Mouse (Mus musculus) neural tube, embryonic 13.5 days (tissue): ENCODE measurements around the gene Pfdn4. TPM values are rescaled to one million over a fixed set of nuclear protein-coding genes. Genes with fewer than 3 reads are reported as not detected.

Experiments used
- ATAC-seq: fragments of 200-750 bp; cut with Nextera tagmentation; 2 replicates; pipeline ENCODE4 v1.8.0; 2017; ENCODE audit warnings: low read depth, mild to moderate bottlenecking, moderate TSS enrichment, moderate library complexity
- H3K27ac ChIP-seq: fragments of 300-500 bp; sonication (generic); replicated peaks from 2 replicates; pipeline ENCODE4 v1.5.1; 2015; ENCODE audit warnings: moderate library complexity, mild to moderate bottlenecking, inconsistent platforms
- H3K27me3 ChIP-seq: fragments of 300-500 bp; sonication (generic); 2 replicates; pipeline ENCODE4 v1.6.1; 2015; ENCODE audit warnings: mild to moderate bottlenecking, inconsistent platforms
- H3K36me3 ChIP-seq: fragments of 300-500 bp; sonication (generic); 2 replicates; pipeline ENCODE4 v1.6.1; 2015; ENCODE audit warnings: mild to moderate bottlenecking, inconsistent platforms
- H3K4me1 ChIP-seq: fragments of 300-500 bp; sonication (generic); replicated peaks from 2 replicates; pipeline ENCODE4 v1.6.1; 2015; ENCODE audit warnings: inconsistent platforms
- H3K4me2 ChIP-seq: fragments of 300-500 bp; sonication (generic); 2 replicates; pipeline ENCODE4 v1.6.1; 2015; ENCODE audit warnings: inconsistent platforms, mild to moderate bottlenecking, moderate library complexity
- H3K4me3 ChIP-seq: fragments of 300-500 bp; sonication (generic); 2 replicates; pipeline ENCODE4 v1.5.1; 2015; ENCODE audit warnings: mild to moderate bottlenecking, inconsistent platforms
- H3K9ac ChIP-seq: fragments of 300-500 bp; sonication (generic); 2 replicates; pipeline ENCODE4 v1.6.1; 2015; ENCODE audit warnings: moderate library complexity, mild to moderate bottlenecking, inconsistent platforms
- H3K9me3 ChIP-seq: fragments of 300-500 bp; sonication (generic); 2 replicates; pipeline ENCODE4 v1.6.1; 2016; ENCODE audit warnings: inconsistent platforms
- WGBS: fragments of 180-500 bp; shearing (Covaris S2); methylation state at CpG from one replicate; pipeline ENCODE4 v1.1.7; 2015; 5-methylcytosine and 5-hydroxymethylcytosine counted together
- polyA plus RNA-seq: library from polyadenylated mRNA; unstranded; fragments of >200 nt; fragmentation: Nextera tagmentation; extraction: Ambion mirVana; gene quantifications from 2 replicates; pipeline ENCODE4 v1.2.1, GENCODE M21; 2015

The Pfdn4 gene
- polyA plus RNA-seq, 1 experiment from 2014 or later, result 171 TPM

- Histone ChIP-seq H3K27me3 (peaks cover 22% of the 10 kb centered on the region), H3K4me2 (no peak overlapping the region), H3K9ac (no peak overlapping the region), H3K27ac (no peak overlapping the region), H3K4me1 (peaks cover 12% of the 10 kb centered on the region), H3K9me3 (no peaks in the 10 kb centered on the region), H3K4me3 (no peak overlapping the region), H3K36me3 (no peaks in the 10 kb centered on the region)
- 49% methylated on average over 4 of the region's 4 CpGs for WGBS
- no peak for ATAC-seq
Measured at GRCm38 (mm10) chr2:170503983-170504382, 7.8 kb downstream of the Pfdn4 start.

GRCm38 (mm10) chr2:170507734-170508133, 11.5 kb downstream of the Pfdn4 start:
- peaks cover 25% of the 10 kb centered on the region for H3K4me1 ChIP-seq
- H3K27ac ChIP-seq, result no peak overlapping the region
- no peaks in the 10 kb centered on the region for H3K9me3 ChIP-seq
- H3K4me3 ChIP-seq, result no peak overlapping the region
- H3K27me3 ChIP-seq, result peaks cover 6% of the 10 kb centered on the region
- WGBS, result 10% methylated on average over 10 of the region's 10 CpGs
- ATAC-seq, result peak; percentile 54; the same call in 1 of the 2 replicates
- no peaks in the 10 kb centered on the region for H3K36me3 ChIP-seq
- no peak overlapping the region for H3K9ac ChIP-seq
- no peak overlapping the region for H3K4me2 ChIP-seq

- Histone ChIP-seq H3K27ac (no peak overlapping the region), H3K9me3 (no peaks in the 10 kb centered on the region), H3K4me3 (peak overlapping the region; percentile 29), H3K9ac (peak overlapping the region; percentile 64), H3K4me2 (peak overlapping the region; percentile 55), H3K36me3 (no peaks in the 10 kb centered on the region), H3K27me3 (peaks cover under 1% of the 10 kb centered on the region; the same call in 1 of the 2 replicates), H3K4me1 (peaks cover 36% of the 10 kb centered on the region)
- no peak for ATAC-seq
- WGBS, result 4% methylated on average over 12 of the region's 12 CpGs
Measured at GRCm38 (mm10) chr2:170508821-170509220, 12.6 kb downstream of the Pfdn4 start.

GRCm38 (mm10) chr2:170511073-170511891, 15.1 kb downstream of the Pfdn4 start:
- peak; percentile 70 for ATAC-seq

GRCm38 (mm10) chr2:170513756-170514155, 17.5 kb downstream of the Pfdn4 start:
- no peak overlapping the region for H3K4me2 ChIP-seq
- no peaks in the 10 kb centered on the region for H3K9me3 ChIP-seq
- H3K27ac ChIP-seq, result no peak overlapping the region
- no peak overlapping the region for H3K9ac ChIP-seq
- no peaks in the 10 kb centered on the region for H3K27me3 ChIP-seq
- peaks cover 31% of the 10 kb centered on the region for H3K36me3 ChIP-seq
- peaks cover 27% of the 10 kb centered on the region for H3K4me1 ChIP-seq
- H3K4me3 ChIP-seq, result no peak overlapping the region
- 93% methylated on average over 12 of the region's 12 CpGs for WGBS
- ATAC-seq, result no peak

More at GRCm38 (mm10) chr2:170511073-170511891, 15.1 kb downstream of the Pfdn4 start:
- Histone ChIP-seq H3K4me1 (peaks cover 37% of the 10 kb centered on the region), H3K4me2 (peak overlapping the region; percentile 85), H3K27me3 (no peaks in the 10 kb centered on the region), H3K9me3 (no peaks in the 10 kb centered on the region), H3K4me3 (peak overlapping the region; percentile 93), H3K36me3 (peaks cover 8% of the 10 kb centered on the region), H3K27ac (peak overlapping the region; percentile 89), H3K9ac (peak overlapping the region; percentile 96)
- 2% methylated on average over 69 of the region's 69 CpGs for whole genome bisulfite sequencing

GRCm38 (mm10) chr2:170520321-170520971, 24.2 kb downstream of the Pfdn4 start:
- H3K9ac ChIP-seq, result no peak overlapping the region
- H3K4me2 ChIP-seq, result no peak overlapping the region
- no peak overlapping the region for H3K4me3 ChIP-seq
- H3K36me3 ChIP-seq, result peaks cover 41% of the 10 kb centered on the region
- H3K27me3 ChIP-seq, result no peaks in the 10 kb centered on the region
- H3K9me3 ChIP-seq, result no peaks in the 10 kb centered on the region
- ATAC-seq, result peak; percentile 49
- 9% methylated on average over 7 of the region's 7 CpGs for WGBS
- no peak overlapping the region for H3K27ac ChIP-seq
- no peaks in the 10 kb centered on the region for H3K4me1 ChIP-seq

- Histone ChIP-seq H3K4me3 (no peak overlapping the region), H3K4me1 (no peaks in the 10 kb centered on the region), H3K9ac (no peak overlapping the region), H3K27ac (no peak overlapping the region), H3K27me3 (no peaks in the 10 kb centered on the region), H3K4me2 (no peak overlapping the region), H3K36me3 (no peaks in the 10 kb centered on the region), H3K9me3 (no peaks in the 10 kb centered on the region; the same call in 1 of the 2 replicates)
- ATAC-seq, result no peak
- WGBS, result 89% methylated on average over 8 of the region's 8 CpGs
Measured at GRCm38 (mm10) chr2:170526513-170526912, 30.3 kb downstream of the Pfdn4 start.

- H3K9ac ChIP-seq, result no peak overlapping the region
- no peak overlapping the region for H3K4me3 ChIP-seq
- WGBS, result 84% methylated on average over 16 of the region's 16 CpGs
- no peak overlapping the region for H3K4me2 ChIP-seq
- H3K27ac ChIP-seq, result no peak overlapping the region
- no peaks in the 10 kb centered on the region for H3K27me3 ChIP-seq
- no peaks in the 10 kb centered on the region for H3K36me3 ChIP-seq
- ATAC-seq, result no peak
- H3K4me1 ChIP-seq, result no peaks in the 10 kb centered on the region
- H3K9me3 ChIP-seq, result no peaks in the 10 kb centered on the region; the same call in 1 of the 2 replicates
Measured at GRCm38 (mm10) chr2:170528061-170528460, 31.8 kb downstream of the Pfdn4 start.

GRCm38 (mm10) chr2:170529766-170530165, 33.5 kb downstream of the Pfdn4 start:
- H3K4me3 ChIP-seq, result no peak overlapping the region
- H3K4me1 ChIP-seq, result no peaks in the 10 kb centered on the region
- no peak overlapping the region for H3K9ac ChIP-seq
- no peaks in the 10 kb centered on the region; the same call in 1 of the 2 replicates for H3K9me3 ChIP-seq
- H3K4me2 ChIP-seq, result no peak overlapping the region
- no peak overlapping the region for H3K27ac ChIP-seq
- WGBS, result 80% methylated on average over 7 of the region's 7 CpGs
- no peaks in the 10 kb centered on the region for H3K27me3 ChIP-seq
- no peak for ATAC-seq
- H3K36me3 ChIP-seq, result no peaks in the 10 kb centered on the region

- H3K4me3 ChIP-seq, result no peak overlapping the region
- H3K27me3 ChIP-seq, result no peaks in the 10 kb centered on the region
- no peaks in the 10 kb centered on the region for H3K36me3 ChIP-seq
- no peaks in the 10 kb centered on the region for H3K4me1 ChIP-seq
- H3K27ac ChIP-seq, result no peak overlapping the region
- H3K9me3 ChIP-seq, result no peaks in the 10 kb centered on the region; the same call in 1 of the 2 replicates
- H3K9ac ChIP-seq, result no peak overlapping the region
- no peak overlapping the region for H3K4me2 ChIP-seq
- WGBS, result 91% methylated on average over 3 of the region's 3 CpGs
- no peak for ATAC-seq
Measured at GRCm38 (mm10) chr2:170530256-170530655, 34.0 kb downstream of the Pfdn4 start.

GRCm38 (mm10) chr2:170534116-170534802, 38.0 kb downstream of the Pfdn4 start:
- Histone ChIP-seq H3K4me3 (no peak overlapping the region), H3K4me2 (no peak overlapping the region), H3K36me3 (no peaks in the 10 kb centered on the region), H3K27ac (no peak overlapping the region), H3K9me3 (no peaks in the 10 kb centered on the region), H3K27me3 (no peaks in the 10 kb centered on the region), H3K9ac (no peak overlapping the region), H3K4me1 (peaks cover 10% of the 10 kb centered on the region; the same call in 1 of the 2 replicates)
- ATAC-seq, result no peak
- 62% methylated on average over 12 of the region's 12 CpGs for WGBS

- Histone ChIP-seq H3K4me1 (peaks cover 10% of the 10 kb centered on the region; the same call in 1 of the 2 replicates), H3K27ac (no peak overlapping the region), H3K36me3 (no peaks in the 10 kb centered on the region), H3K4me3 (no peak overlapping the region), H3K27me3 (no peaks in the 10 kb centered on the region), H3K4me2 (no peak overlapping the region), H3K9me3 (no peaks in the 10 kb centered on the region), H3K9ac (no peak overlapping the region)
- 93% methylated on average over 11 of the region's 11 CpGs for WGBS
- no peak for ATAC-seq
Measured at GRCm38 (mm10) chr2:170534803-170535174, 38.6 kb downstream of the Pfdn4 start.
